Mouse (Mus musculus) monocyte, adult 2 months (primary cell): ENCODE data around the gene Tnfrsf17.
"Not testable (repeated sequence)": the region's sequence is repeated elsewhere in the genome, so short reads cannot be mapped to it uniquely, and the experiment has no call there.

ENCODE experiments used
- DNase-seq, 2 experiments: peaks; one replicate each; pipeline ENCODE4 v3.0.0; 2022; ENCODE audit warnings: low spot score in 2 of 2, low read depth in 1 of 2

Gene Tnfrsf17

DNA sequence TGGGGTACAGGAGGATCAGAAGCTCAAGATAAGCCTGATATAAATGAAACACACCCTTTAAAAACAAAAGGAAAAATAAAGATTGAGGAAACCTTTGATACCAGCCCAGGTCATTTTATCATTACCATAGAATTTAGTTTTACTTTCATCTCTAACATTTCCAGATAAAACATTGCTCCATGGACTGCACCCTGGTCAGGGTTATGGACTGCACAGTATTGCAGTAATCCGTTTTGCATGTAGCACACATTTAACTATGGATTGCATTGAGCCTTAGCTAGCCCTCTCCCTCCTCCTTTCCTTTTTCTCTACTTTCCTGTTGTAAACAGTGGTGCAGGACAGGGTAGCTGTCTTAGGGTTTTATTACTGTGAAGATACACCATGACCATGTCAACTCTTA is 17.4 kb downstream of the Tnfrsf17 start:
- DNase-seq = no peak

DNA sequence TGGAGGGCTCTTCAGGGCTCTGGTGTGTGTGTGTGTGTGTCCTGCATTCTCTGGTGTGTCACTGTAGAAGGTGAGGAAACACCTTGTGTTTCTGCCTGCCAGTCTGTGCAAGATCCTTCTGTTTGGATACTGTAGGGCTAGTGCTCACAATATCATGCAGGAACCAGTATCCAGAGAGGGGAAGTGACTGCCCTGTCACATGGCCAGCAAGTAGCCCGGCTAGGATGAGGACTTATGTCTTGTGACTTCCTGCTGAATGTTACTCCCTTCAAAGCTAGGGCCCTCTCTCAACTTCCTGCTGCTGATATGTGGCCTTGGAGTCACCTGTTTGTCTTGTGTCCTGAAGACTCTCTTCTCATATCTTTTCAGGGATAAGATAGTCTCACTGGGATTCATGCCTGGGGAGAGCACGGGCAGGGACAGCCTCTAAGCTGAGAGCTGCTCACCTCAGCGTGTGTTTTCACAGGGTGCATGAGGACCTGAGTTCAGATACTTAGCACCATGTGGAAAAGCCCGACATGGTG is 29.7 kb downstream of the Tnfrsf17 start:
- peak; percentile 34 to 54 for DNase-seq

DNA sequence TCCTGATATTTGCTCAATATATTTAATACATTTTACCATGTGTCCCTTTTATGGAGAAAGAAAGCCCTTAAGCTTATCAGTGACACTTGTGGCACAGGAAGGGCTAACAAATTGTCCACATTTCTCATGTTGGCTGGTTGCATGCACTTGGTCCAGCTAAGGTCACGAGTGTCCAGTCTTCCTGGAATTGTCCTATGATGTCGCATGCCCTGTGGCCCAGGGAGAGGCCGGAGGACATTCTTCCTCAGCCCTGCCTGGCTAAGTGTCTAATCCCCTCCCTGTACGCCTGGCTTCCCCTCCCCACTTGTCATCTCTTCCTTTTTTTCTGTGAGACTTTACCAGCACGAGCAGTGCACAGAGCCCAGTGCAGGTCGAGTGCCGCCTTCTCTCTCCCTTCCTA is 38.3 kb downstream of the Tnfrsf17 start:
- DNase-seq = no peak

DNA sequence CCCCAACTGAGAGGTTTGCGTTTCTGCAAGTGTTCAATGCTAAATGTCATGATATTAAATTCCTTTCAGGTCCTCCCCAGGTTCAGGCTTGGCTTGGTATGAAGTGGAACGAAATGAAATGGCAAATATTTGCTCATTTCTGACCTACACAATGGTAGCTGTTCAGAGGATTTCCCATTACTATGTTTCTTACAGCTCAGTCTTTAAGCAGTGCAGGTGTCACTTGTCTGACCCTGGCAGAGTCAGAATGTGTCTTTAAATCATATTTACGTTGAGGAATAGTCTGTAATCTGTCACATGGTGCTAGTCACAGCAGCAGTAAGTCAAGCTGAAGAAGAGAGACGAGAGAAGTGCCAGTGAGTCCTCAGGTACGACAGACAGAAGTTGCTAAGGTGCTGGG is 45.6 kb downstream of the Tnfrsf17 start:
- DNase-seq = no peak

DNA sequence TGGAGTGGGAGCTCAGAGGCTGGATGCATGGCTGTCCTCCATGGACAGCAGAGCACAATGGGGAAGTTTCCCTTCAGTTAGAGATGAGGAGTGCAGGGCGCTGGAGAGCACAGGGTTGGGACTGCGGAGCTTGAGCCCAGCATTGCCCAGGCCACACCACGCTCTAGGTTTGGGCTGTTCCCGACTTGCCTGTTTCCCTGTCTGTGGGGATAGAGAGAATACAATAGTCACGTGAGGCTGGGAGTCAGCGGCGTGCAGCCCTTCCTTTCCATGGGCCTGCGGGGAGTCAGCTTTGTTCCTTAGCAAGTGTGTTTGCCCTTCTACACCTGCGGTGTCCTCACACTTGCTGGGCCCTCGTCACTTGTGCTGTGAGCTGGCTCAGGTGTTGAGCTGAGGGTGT is 46.3 kb downstream of the Tnfrsf17 start:
- DNase-seq = no peak

DNA sequence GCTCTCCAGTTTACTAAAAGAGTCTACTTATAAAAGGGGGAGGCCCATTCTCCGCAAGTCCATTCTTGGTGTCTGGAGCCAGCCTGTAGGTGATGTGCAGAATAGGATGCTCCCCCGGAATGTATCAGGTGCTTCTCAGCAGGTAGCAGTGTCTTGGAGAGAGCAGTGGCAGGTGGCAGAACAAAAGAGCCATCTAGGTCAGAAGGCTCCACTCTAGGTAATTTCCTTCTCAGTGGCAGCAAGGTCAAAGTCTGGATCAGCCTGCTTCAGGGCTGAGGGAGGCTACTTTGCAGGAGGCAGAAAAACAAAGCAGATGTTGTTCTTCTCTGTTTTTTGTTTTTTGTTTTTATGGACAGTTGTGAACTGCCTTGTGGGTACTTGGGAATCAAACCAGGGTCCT is 47.0 kb downstream of the Tnfrsf17 start:
- not testable (repeated sequence) for DNase-seq

DNA sequence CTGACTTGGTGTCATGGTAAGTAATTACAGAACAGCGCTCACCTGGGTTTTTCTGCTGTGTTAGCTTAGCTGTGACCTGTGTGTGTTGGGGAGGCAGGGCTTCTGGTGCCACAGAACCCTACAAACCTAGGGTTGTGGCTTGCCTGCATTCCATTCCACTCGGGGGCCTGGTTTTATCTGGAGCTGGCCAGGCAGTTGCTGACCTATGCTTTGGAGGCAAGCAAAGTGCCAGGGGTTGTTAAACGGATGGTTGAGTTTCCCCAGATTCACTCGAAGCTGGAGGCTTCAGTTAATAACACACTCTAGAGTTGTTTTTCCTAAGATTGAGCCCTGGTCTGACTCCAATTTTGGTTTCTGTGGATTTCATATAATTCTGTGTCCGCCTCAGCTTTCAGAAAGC is 52.0 kb downstream of the Tnfrsf17 start:
- no peak for DNase-seq

DNA sequence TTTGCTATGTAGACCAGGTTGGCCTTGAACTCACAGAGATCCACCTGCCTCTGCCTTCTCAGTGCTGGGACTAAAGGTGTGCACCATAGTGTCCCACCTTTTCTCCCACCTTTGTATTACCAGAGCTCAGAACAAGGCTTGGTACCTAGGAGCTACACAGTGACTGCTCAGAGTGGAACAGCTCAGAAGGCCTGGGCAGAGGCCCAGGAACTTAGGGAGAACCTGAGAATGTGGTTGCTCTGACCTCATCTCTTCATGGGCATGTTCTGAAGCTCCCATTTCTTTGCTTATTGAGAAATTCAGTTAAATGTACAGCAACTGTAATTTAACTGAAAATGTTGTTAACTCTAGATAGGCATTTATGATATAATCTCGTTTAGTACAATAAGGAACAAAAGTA is 53.2 kb downstream of the Tnfrsf17 start:
- DNase-seq = no peak

DNA sequence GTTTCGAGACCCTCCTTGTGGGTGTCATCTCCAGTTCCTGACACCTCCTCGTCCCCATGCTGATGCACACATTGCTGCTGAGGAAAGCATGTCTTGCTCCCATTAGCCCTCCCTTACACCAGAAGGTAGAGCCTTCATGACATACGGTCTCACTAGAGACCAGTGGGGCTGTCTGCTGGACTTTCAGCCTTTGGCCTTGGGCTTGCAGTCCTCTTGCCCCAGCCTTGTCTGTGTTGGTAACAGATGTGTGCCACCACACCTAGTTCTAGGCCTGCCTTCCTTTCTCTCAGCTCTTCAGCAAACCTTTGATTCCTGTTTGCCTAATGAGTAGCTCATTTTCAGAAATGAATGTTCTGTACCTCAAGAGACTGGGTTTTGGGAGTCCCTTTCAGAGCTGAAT is 54.8 kb downstream of the Tnfrsf17 start:
- no peak for DNase-seq

DNA sequence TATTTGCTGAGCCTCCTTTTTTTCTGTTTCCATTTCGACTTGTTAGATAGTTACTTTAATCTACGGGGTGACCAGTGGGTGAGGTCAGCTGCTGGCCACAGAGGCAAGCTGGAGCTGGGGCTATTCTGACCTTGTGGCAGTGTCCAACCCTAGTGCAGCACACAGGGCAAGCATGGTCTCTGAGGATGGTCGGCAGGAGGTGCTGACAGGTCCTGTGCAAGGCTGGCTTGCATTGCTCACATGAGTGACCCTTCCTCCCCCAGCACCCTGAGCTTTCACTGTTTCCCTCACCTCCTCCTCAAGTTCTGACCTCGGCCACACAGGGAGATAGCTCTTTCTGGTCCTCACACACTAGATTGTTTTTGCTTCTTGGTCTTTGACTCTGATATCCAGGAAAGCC is 55.5 kb downstream of the Tnfrsf17 start:
- DNase-seq = no peak

DNA sequence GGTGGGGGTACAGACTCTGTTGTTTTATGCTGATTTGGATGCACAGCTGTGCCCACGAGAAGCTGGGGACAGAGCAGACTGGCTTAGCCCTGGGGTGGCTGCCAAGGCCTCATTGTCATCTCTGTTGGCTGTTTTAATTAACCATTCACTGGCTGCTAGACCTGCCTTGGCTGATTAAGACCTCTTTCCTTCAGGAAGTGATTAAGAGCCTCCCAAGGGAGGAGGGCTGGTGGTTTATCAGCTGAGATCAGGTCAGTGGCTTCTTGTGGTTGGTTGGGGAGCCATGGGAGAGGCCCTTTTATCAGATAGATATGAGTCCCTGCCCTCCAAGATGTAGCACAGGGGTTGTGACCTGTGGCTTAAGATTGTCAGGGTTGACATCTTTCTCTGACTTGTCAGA is 56.0 kb downstream of the Tnfrsf17 start:
- no peak for DNase-seq
